In genomic region chr13:28959458-28959978, GRCm38 (mm10) we compare ENCODE assay signal across 8 mouse cellular contexts. TPM values are rescaled to one million over a fixed set of nuclear protein-coding genes. Genes with fewer than 3 reads are reported as not detected.
A peak's percentile ranks its signal among the peaks of the same experiment; 100 is the strongest.
DNase-seq lines count a peak whose midpoint lies in the region; ATAC-seq lines count a peak whose summit lies in the region.

No protein-coding gene starts in this region.

- peak; percentile 70 for DNase-seq in T-cell, adult 2 months (ENCODE audit: low spot score)
- peak; percentile 91 to 94 for DNase-seq in cerebellum, postnatal 25 days
- peak; percentile 70 to 74 for DNase-seq in frontal cortex, postnatal 25 days (ENCODE audit: low spot score in 2 of 2)
- peak; percentile 77 to 85 for DNase-seq in layer of hippocampus, postnatal 25 days (ENCODE audit: extremely low spot score in 1 of 2, low spot score in 1 of 2)
- DNase-seq in lung, postnatal 10 days, result peak; percentile 92
- peak; percentile 77 for DNase-seq in ovary, postnatal 14 days (ENCODE audit: low spot score)
- DNase-seq in thymus, postnatal 0 days (ENCODE audit: low spot score), result peak; percentile 98

- peak; percentile 80 for ATAC-seq in hindbrain, embryonic 12.5 days (ENCODE audit: low FRiP score)

- peak overlapping the region; percentile 95 for H3K27ac ChIP-seq in hindbrain, embryonic 12.5 days

- 0 out of 2 replicates have a peak, but pooled peaks cover 3% of the 10 kb centered on the region for H3K9me3 ChIP-seq in hindbrain, embryonic 12.5 days (replicated peaks)

- peak overlapping the region; percentile 71 for H3K9ac ChIP-seq in hindbrain, embryonic 12.5 days

- H3K4me1 ChIP-seq in hindbrain, embryonic 12.5 days, result peaks cover 11% of the 10 kb centered on the region

- peak overlapping the region; percentile 90 for H3K4me2 ChIP-seq in hindbrain, embryonic 12.5 days (replicated peaks)

- no peaks in the 10 kb centered on the region for H3K27me3 ChIP-seq in hindbrain, embryonic 12.5 days

- 1% methylated on average over 31 of the region's 31 CpGs for WGBS in hindbrain, embryonic 12.5 days

- no peaks in the 10 kb centered on the region for H3K36me3 ChIP-seq in hindbrain, embryonic 12.5 days

- peak overlapping the region; percentile 50 for H3K4me3 ChIP-seq in hindbrain, embryonic 12.5 days

RNA-seq across cellular contexts. Expression of gene Sox4, which starts 6.0 kb away (rescaled TPM):
- polyA plus RNA-seq in hindbrain, embryonic 12.5 days (2016; fragmentation: Nextera tagmentation; extraction: Ambion mirVana), result 255 and 291 TPM in 2 replicates
- 10 to 100 TPM; 27.8 to 29.1 TPM for total RNA-seq in layer of hippocampus, postnatal 25 days (2021)
- polyA plus RNA-seq in thymus, postnatal 0 days (2015; fragmentation: Nextera tagmentation; extraction: Ambion mirVana), result 80.1 and 111 TPM in 2 replicates

Comparison
In these comparisons a context has a peak if more than half of its experiments do, and no peak if none do; other contexts are left out.
1. Peak in every context shown above with its lines: DNase-seq, ATAC-seq, H3K4me3 ChIP-seq and H3K27ac ChIP-seq.